Mouse (Mus musculus): ENCODE measurements at regions not wholly inside any gene's neighbourhood (a gene's known extent, or its start where the extent isn't known, plus 50 kb on each side); places are given as distances from the start of the nearest gene placed in this dataset.

DNA sequence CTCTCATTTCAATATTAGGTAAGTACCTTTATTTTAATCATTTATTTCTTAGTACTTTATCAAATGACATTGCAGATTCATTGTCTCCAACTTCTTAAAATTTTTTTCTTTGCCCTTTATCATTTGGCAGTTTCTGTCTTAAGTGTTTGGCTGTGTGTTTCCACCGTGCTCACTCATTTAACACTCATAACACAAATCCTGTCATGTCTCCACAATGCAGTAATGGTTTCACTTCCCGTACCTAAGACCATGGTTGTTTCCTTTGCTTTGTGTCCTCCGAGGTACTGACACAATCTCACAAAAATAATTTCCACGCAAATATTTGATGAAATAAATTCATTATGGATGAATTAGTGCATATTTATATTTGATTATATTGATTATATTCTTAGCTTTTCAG lies 311.0 kb upstream of the Fbxo33 start:
- WGBS = 65% methylated on average over 4 of the region's 4 CpGs
- H3K4me1 ChIP-seq (ENCODE audit: control insufficient read depth, insufficient read depth, low read length) = no peaks in the 10 kb centered on the region
- TF ChIP-seq CTCF (IDR thresholded peaks at IDR 0.05; ENCODE audit: insufficient read depth, low read length) (no peak), POLR2A (IDR thresholded peaks at IDR 0.05; ENCODE audit: borderline replicate concordance, extremely low read depth, low read depth, low read length) (no peak)

DNA sequence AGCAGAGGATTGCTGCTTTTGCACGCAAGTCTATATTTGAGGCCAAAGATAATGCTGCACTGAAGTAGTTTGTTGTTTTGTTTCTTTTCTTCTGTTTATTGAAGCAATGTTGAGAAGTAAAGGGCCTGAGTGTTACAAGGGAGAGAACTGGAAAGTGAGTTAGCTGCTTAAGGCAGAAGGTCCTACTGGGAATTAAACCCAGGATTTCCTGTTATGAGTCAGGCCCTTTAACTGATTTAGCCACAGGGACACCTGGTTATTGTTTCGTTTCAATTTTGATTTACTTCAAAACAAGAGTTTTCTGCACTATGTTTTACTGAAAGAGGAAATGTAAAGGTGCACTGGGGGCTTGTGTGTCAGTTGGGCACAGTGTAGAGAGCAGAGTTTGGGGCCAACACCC lies 303.8 kb upstream of the Fbxo33 start:
- 72% methylated on average over 2 of the region's 2 CpGs for WGBS
- TF ChIP-seq POLR2A (IDR thresholded peaks at IDR 0.05; ENCODE audit: borderline replicate concordance, extremely low read depth, low read depth, low read length) (no peak), CTCF (IDR thresholded peaks at IDR 0.05; ENCODE audit: insufficient read depth, low read length) (no peak)

More for the DNA sequence above, 311.0 kb upstream of the Fbxo33 start:
- no peak for DNase-seq
- no peak overlapping the region for H3K4me3 ChIP-seq (replicated peaks; ENCODE audit: extremely low read depth, low read depth, low read length)

DNA sequence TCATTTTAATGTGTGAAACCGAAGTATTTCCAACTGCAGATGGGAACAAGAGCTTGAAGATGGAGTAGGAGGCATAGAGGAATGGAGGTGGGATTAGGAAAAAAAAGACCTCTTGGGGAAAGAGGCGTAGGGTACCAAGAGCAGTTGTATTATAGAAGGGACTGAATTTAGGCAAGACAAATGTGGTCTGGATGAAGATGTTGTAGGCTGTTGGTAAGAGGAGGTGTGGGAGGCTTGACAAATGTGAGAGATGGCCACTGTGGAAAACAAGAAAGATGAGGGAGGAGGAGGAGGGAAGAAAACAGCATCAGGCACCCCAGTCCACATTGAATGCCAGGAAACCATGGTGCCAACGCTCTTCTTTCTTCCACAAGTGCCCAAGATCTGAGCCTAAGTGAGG lies 302.4 kb upstream of the Fbxo33 start:
- DNase-seq = no peak
- Histone ChIP-seq H3K4me1 (ENCODE audit: control insufficient read depth, insufficient read depth, low read length) (no peaks in the 10 kb centered on the region), H3K4me3 (replicated peaks; ENCODE audit: extremely low read depth, low read depth, low read length) (no peak overlapping the region)
- 80% methylated on average over 3 of the region's 3 CpGs for WGBS
- TF ChIP-seq CTCF (IDR thresholded peaks at IDR 0.05; ENCODE audit: insufficient read depth, low read length) = no peak
- no peak for TF ChIP-seq POLR2A (IDR thresholded peaks at IDR 0.05; ENCODE audit: borderline replicate concordance, extremely low read depth, low read depth, low read length)

More for the DNA sequence above, 303.8 kb upstream of the Fbxo33 start:
- H3K4me1 ChIP-seq (ENCODE audit: control insufficient read depth, insufficient read depth, low read length) = no peaks in the 10 kb centered on the region
- H3K4me3 ChIP-seq (replicated peaks; ENCODE audit: extremely low read depth, low read depth, low read length) = no peak overlapping the region
- no peak for DNase-seq

DNA sequence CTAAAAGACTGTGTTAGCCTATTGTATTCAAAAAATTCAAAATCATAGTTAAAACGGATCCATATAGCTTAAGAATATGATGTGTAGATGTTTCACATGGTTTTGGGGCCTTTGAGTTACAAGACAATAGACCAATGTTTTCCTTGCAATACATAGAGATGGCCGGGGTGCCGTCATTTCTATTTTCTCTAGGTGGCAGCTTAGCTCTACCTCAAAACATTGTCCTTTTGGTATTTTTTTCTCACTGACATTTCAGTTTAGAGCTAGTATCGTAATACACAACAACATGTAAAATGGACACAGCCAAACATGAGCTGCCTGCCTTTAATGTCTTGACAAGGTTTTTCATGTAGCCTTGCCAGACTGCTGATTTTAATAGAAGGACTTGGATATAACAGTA lies 290.3 kb upstream of the Fbxo33 start:
- 82% methylated on average over 4 of the region's 4 CpGs for WGBS
- TF ChIP-seq POLR2A (IDR thresholded peaks at IDR 0.05; ENCODE audit: borderline replicate concordance, extremely low read depth, low read depth, low read length) = no peak
- TF ChIP-seq CTCF (IDR thresholded peaks at IDR 0.05; ENCODE audit: insufficient read depth, low read length) = no peak
- Histone ChIP-seq H3K4me3 (replicated peaks; ENCODE audit: extremely low read depth, low read depth, low read length) (no peak overlapping the region), H3K4me1 (ENCODE audit: control insufficient read depth, insufficient read depth, low read length) (no peaks in the 10 kb centered on the region)
- no peak for DNase-seq

DNA sequence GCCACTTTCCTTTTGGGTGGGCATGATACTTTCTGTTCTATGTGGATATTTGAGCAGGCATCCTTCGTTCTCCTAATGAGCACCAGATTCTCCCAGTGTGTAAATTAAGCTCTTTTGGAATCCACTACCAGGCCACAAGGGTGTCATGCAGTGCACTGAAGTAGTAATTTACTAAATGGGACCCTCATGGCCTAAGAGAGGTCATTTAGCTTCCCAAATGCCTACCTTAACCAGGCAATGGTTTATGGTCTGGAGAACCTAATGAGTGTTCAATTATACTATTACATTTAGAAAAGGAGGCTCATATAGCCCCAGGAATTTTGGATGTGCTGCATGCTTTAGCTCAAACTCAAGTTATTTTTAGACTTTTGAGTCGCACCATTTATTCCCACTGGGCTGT lies 289.6 kb upstream of the Fbxo33 start:
- TF ChIP-seq POLR2A (IDR thresholded peaks at IDR 0.05; ENCODE audit: borderline replicate concordance, extremely low read depth, low read depth, low read length) = no peak
- no peak for TF ChIP-seq CTCF (IDR thresholded peaks at IDR 0.05; ENCODE audit: insufficient read depth, low read length)
- DNase-seq = no peak
- no peaks in the 10 kb centered on the region for H3K4me1 ChIP-seq (ENCODE audit: control insufficient read depth, insufficient read depth, low read length)
- 69% methylated on average over 2 of the region's 2 CpGs for WGBS
- H3K4me3 ChIP-seq (replicated peaks; ENCODE audit: extremely low read depth, low read depth, low read length) = no peak overlapping the region

DNA sequence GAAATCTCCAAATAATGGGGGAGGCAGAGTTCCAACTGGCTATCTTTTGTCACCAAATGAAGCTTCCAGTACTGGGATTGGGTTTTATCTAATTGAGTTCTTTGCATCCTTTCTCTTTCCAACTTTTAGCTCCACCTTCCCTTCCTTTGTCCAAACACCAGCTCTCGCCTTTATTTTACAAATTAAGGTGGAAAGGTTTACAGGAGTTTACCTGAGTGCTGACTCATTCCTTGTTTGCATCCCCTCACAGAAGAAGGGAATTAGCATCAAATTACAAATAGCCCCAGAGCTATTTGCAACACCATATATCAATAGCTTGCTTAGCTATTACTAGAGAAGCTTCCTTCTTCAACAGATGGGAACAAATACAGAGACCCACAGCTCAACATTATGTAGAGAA lies 287.9 kb upstream of the Fbxo33 start:
- no peak for TF ChIP-seq POLR2A (IDR thresholded peaks at IDR 0.05; ENCODE audit: borderline replicate concordance, extremely low read depth, low read depth, low read length)
- no peak for TF ChIP-seq CTCF (IDR thresholded peaks at IDR 0.05; ENCODE audit: insufficient read depth, low read length)
- 36% methylated on average over 1 of the region's 1 CpGs for WGBS
- no peak for DNase-seq
- H3K4me1 ChIP-seq (ENCODE audit: control insufficient read depth, insufficient read depth, low read length) = no peaks in the 10 kb centered on the region
- no peak overlapping the region for H3K4me3 ChIP-seq (replicated peaks; ENCODE audit: extremely low read depth, low read depth, low read length)

DNA sequence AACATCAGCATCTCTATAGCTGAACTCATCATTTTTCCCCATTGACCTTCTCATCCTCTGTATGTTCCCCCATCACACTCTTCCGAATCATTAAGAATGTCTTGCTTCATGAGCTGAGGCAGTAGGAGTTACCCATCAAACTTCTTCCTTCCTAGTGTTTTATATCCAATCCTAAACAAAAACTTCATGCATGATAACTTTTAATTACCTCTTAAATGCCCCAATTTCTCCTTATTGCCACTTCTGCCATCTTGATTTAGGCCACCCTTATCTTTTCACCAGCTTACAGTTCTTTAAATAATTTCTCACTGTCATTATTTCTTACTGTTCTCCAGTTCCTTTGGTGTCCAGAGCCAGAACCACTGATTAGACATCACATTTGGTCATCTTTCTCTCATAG lies 277.9 kb upstream of the Fbxo33 start:
- no peak for DNase-seq
- TF ChIP-seq POLR2A (IDR thresholded peaks at IDR 0.05; ENCODE audit: borderline replicate concordance, extremely low read depth, low read depth, low read length) = no peak
- no peak for TF ChIP-seq CTCF (IDR thresholded peaks at IDR 0.05; ENCODE audit: insufficient read depth, low read length)
- Histone ChIP-seq H3K4me3 (replicated peaks; ENCODE audit: extremely low read depth, low read depth, low read length) (no peak overlapping the region), H3K4me1 (ENCODE audit: control insufficient read depth, insufficient read depth, low read length) (no peaks in the 10 kb centered on the region)
- 86% methylated on average over 1 of the region's 1 CpGs for WGBS

DNA sequence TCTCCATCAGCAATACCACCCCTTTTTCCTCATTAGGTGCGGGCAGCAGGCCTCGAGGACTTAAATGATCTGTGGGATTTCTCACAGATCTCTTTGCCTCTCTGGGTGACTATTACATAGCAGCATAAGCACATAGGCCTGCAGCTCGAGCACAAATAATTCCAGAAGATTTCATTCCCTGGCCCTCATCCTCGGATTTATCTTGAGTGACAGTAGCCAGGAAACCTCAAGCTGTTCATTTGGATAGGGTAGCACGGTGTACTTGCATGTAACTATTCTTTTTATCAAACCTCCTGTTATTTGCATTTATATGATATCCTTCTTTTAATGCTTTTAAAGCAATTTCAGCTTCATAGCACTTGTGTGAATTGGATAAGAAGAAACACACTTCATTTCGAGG lies 268.5 kb upstream of the Fbxo33 start:
- no peak for DNase-seq
- no peaks in the 10 kb centered on the region for H3K4me1 ChIP-seq (ENCODE audit: control insufficient read depth, insufficient read depth, low read length)
- TF ChIP-seq CTCF (IDR thresholded peaks at IDR 0.05; ENCODE audit: insufficient read depth, low read length) = no peak
- no peak for TF ChIP-seq POLR2A (IDR thresholded peaks at IDR 0.05; ENCODE audit: borderline replicate concordance, extremely low read depth, low read depth, low read length)
- 61% methylated on average over 6 of the region's 6 CpGs for WGBS
- no peak overlapping the region for H3K4me3 ChIP-seq (replicated peaks; ENCODE audit: extremely low read depth, low read depth, low read length)

DNA sequence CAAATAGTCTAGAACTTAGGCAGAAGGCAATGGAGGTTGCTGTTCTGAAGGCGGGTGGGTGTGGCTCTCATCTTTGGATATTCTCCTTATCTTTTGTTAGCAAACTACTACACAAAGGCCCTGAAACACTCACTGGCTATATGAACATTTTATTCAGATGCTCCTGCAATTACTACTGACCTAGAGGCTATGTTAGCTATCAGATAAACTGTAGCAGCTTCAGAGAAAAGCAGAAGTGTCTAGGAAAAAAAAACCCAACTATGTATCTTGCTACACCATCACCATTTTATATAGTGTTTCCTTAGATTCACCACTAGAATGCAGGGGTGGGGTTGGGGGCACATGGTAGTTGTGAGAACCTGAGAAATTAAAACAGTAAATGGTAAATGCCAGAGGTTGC lies 268.0 kb upstream of the Fbxo33 start:
- TF ChIP-seq POLR2A (IDR thresholded peaks at IDR 0.05; ENCODE audit: borderline replicate concordance, extremely low read depth, low read depth, low read length) = no peak
- no peak for TF ChIP-seq CTCF (IDR thresholded peaks at IDR 0.05; ENCODE audit: insufficient read depth, low read length)
- DNase-seq = no peak
- no peaks in the 10 kb centered on the region for H3K4me1 ChIP-seq (ENCODE audit: control insufficient read depth, insufficient read depth, low read length)
- H3K4me3 ChIP-seq (replicated peaks; ENCODE audit: extremely low read depth, low read depth, low read length) = no peak overlapping the region
- WGBS = 94% methylated on average over 1 of the region's 1 CpGs

DNA sequence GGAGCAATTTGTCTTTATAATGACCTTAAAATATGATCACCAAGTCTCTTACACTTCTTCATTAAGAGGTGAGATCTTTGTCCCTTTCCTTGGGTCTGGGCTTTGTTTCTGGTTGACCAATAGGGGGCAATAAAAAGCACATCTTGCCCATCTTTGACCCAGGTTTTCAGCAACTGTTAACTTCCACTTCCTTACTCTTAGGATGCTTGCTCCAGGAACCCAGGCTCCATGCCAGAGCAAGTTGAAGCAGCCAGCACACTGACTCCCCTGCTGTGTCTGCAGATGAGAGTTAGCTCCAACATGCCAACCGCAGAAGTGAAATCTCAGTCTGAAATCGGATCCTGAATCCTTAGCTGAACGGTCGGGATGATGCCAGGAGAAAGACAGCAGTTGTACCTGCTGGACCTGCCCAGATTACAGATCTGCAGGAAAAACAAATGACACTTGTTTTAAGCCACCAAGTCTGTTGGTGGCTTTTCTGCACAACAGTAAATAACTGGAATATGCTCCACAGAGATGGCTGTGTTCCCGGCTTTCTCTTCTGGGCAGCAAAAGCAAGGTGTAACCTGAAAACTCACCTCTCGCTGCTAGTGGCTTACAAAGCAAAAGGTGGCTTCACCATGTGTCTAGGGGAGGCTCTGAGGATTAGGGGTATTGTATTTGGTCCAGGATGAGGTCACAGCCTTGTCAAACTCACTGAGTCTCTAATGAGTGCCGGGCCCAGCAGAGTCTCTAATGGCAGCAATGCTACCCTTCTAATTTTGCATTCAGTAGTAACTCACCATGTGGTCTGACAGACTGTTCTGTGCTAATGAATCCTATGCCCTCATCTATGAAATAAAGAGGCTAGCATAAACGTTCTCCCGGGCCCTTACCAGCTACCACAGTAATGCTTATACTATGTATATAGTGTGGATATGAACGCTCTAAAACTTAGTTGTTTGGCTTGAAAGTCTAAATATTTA lies 241.8 kb upstream of the Fbxo33 start:
- 70% methylated on average over 10 of the region's 10 CpGs for WGBS
- Histone ChIP-seq H3K4me1 (ENCODE audit: control insufficient read depth, insufficient read depth, low read length) (no peaks in the 10 kb centered on the region), H3K4me3 (replicated peaks; ENCODE audit: extremely low read depth, low read depth, low read length) (no peak overlapping the region)
- DNase-seq = no peak
- TF ChIP-seq CTCF (IDR thresholded peaks at IDR 0.05; ENCODE audit: insufficient read depth, low read length) = no peak
- no peak for TF ChIP-seq POLR2A (IDR thresholded peaks at IDR 0.05; ENCODE audit: borderline replicate concordance, extremely low read depth, low read depth, low read length)
